Mouse (Mus musculus) adrenal gland, postnatal 25 days (tissue): Measurements from ENCODE around the gene Ankrd54. TPM values are rescaled to one million over a fixed set of nuclear protein-coding genes. Genes with fewer than 3 reads are reported as not detected.

Experiments used
- DNase-seq: peaks from one replicate; pipeline ENCODE4 v3.0.0; 2021; ENCODE audit warnings: mixed read lengths
- total RNA-seq: library from RNA; stranded (reverse); gene quantifications from 2 replicates; pipeline ENCODE4 v1.2.3, GENCODE M21; 2021

Ankrd54 gene
- total RNA-seq, 1 experiment from 2014 or later, result 27.4 TPM

GRCm38 (mm10) chr15:79075658-79076365 is 13.1 kb upstream of the Ankrd54 start:
- no peak for DNase-seq

- DNase-seq, result peak; percentile 91
Observed at GRCm38 (mm10) chr15:79074913-79075532, 12.3 kb upstream of the Ankrd54 start, which contains the start of gene Eif3l. Eif3l (plus strand) TSS chr15:79075179.

DNA sequence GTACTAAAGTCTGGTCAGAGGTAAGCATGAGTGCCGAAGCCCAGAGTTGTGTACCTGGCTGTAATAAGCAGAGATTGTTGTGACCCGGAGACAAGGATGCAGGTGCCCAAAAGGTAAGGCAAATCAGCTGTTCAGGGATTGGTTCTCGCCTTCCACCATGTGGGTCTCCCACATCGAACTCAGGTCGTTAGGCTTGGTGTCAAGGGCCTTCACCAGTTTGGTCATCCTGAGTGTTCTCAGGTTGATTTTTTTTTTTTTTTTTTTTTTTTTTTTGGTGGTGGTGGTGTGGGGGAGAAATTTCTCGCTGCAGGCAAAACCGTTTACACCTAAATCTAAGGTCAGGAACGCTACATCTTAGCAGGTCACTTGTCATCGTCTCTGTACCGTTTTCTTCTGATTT is 11.8 kb upstream of the Ankrd54 start:
- no peak for DNase-seq

GRCm38 (mm10) chr15:79073752-79074151 is 11.1 kb upstream of the Ankrd54 start:
- DNase-seq, result no peak

DNA sequence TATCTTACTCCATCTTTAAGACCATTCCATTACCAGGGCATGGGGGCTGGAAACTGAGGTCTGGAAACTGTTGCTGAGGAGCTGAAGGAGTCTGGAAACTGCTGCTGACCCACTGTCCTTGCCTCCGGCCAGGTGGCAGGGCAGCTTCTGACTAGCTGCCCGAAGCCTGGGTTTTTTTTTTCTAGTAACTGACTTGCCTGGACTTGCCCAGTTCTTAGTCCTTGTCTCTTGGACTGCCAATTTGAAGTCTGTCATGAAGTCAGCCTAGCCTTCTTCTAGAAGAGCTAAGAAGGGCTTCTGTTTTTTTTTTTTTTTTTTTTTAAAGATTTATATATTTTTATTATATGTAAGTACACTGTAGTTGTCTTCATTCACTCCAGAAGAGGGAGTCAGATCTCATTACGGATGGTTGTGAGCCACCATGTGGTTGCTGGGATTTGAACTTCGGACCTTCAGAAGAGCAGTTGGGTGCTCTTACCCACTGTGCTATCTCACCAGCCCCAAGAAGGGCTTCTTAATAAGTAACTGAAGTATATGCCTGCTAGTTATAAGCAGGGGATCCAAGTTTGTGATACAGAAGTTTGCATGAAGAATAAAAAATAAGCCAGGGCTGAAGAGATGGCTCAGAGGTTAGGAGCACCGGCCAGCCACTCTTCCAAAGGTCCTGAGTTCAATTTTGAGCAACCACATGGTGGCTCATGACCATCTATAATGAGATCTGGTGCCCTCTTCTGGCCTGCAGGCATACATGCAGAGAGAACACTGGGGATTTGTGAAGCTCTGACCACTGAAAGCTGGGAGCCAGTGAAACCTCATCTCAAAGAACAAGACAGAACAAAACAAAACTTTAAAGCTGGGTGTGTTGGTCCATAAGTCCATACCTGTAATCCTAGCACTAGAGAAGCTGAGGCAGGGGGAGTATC is 8.7 kb upstream of the Ankrd54 start:
- DNase-seq, result no peak

- no peak for DNase-seq
Observed at GRCm38 (mm10) chr15:79068416-79068815, 5.7 kb upstream of the Ankrd54 start.

GRCm38 (mm10) chr15:79067631-79068030 is 4.9 kb upstream of the Ankrd54 start:
- no peak for DNase-seq

DNA sequence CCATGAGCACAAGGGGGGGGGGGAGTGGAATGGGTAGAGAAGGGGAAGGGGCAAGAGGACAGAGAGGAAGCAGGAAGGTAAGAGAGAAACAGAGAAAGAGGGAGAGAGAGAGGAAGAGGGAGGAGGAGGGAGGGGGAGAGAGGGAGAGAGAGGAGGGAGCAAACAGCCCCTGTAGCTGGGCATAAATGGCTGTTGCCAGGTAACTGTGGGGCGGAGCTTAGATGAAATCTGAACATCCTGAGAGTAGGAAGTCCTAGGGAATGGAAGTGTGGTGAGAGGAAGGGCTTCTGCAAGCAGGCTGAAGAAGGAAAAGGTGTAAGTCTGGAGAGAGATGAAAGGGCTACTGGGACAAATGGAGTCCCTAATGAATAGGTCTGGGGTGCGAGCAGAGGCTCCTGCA is 3.6 kb upstream of the Ankrd54 start:
- no peak for DNase-seq

- DNase-seq, result no peak
Observed at GRCm38 (mm10) chr15:79065086-79065770, 2.5 kb upstream of the Ankrd54 start.

DNA sequence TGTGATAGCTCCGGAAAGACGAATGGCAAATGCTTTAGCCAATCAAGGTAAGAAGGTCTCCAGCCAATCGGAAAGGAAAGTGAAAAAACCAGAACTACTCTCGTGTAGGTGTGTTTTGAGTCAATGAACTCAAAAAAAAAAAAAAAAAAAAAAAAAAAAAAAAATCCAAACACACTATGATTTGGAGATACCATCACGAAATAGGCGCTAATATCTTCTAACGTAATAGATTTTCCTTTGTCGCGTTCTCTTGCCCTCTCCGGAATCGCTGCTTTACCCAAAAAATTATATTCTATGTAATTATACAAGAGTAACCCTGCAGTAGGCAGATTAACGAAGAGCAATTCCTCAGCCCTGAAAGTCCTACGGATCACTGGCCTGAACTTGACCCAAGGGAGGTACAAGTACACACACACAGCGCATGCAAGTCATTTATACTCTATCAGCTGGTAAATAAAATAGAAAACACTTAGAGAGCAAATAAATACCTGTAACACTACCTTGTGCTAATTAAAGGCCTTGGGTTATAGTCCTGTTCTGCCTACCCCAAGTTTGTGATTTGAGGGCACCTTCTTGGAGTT is 557 bp upstream of the Ankrd54 start:
- no peak for DNase-seq

GRCm38 (mm10) chr15:79060887-79061565 is 1.7 kb downstream of the Ankrd54 start:
- no peak for DNase-seq

GRCm38 (mm10) chr15:79057850-79058249 is 4.8 kb downstream of the Ankrd54 start:
- DNase-seq, result no peak

GRCm38 (mm10) chr15:79056601-79057000 is 6.1 kb downstream of the Ankrd54 start:
- DNase-seq, result no peak

DNA sequence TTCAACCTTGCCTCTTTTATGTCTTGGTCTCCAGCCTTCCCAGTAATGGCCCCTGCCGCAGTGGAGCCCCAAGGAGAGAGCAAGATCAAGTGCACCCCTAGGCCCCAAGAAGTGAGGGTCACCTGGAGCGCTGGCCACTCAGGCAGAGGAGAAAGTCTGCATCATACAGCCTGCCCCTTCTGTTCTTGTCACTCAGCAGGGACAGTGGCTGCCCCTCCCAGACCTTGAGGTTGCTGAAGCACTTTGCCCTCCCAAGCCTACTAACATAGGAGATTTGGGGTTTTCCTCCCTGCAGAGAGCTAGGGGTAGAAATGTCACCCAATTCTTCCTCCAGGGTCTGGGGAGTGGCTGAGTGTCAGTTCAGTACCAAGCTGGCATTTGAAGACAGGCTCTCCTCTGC is 10.3 kb downstream of the Ankrd54 start:
- no peak for DNase-seq

GRCm38 (mm10) chr15:79051461-79052360 is 11.0 kb downstream of the Ankrd54 start:
- no peak for DNase-seq

GRCm38 (mm10) chr15:79050964-79051363 is 11.7 kb downstream of the Ankrd54 start:
- DNase-seq, result no peak

GRCm38 (mm10) chr15:79050160-79050845 is 12.4 kb downstream of the Ankrd54 start:
- no peak for DNase-seq

- no peak for DNase-seq
Observed at GRCm38 (mm10) chr15:79048186-79048585, 14.5 kb downstream of the Ankrd54 start.

DNA sequence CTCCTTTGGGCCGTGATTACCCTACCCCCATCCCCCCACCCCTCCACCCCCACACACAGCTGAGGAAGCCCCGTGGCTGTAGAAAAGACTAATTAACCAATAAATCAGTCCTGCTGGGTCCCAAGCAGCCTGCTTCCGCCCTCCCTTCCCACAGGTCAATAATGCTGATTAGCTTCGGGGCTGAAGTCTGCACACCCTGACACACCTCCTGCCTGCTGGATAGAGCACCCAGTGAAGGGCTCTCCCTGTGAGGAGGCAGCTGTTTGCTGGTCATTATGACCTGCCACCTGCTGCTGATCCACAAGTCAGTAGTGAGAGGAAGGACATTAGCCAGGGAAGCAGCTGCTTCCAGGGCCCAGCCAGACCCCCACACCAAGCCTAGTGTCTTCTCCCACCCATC is 17.9 kb downstream of the Ankrd54 start:
- DNase-seq, result no peak
